Mouse (Mus musculus) ES-Bruce4 (cell line): ENCODE measurements around the gene Glmp.

Experiments
- CTCF ChIP-seq: IDR thresholded peaks from one replicate; pipeline ENCODE4 v1.8.1; 2011; ENCODE audit warnings: low read depth, low read length
- POLR2A ChIP-seq: IDR thresholded peaks from one replicate; pipeline ENCODE4 v1.8.1; 2011; ENCODE audit warnings: low read length; ENCODE audit not compliant: insufficient read depth

DNA sequence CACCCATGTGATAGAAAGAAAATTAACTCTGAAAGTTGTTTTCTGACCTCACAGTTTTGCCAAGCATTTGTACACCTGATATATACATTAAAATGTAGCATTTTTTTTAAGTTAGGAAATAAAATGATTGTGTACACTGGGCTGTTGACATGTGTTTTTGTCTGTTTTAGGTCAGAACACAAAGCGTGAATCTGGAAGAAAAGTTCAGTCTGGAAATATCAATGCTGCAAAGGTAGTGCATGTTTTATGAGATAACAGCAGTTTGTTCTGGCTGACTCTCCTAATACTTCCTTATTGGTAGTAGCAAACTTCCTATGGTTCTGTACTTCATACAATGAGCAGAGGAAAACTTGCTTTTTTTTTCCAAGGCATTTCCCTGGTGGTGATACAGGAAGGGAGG is 25.7 kb upstream of the Glmp start:
- TF ChIP-seq CTCF = no peak
- TF ChIP-seq POLR2A = no peak
